Mouse (Mus musculus): Measurements from ENCODE around the gene Ccl27a.

DNA sequence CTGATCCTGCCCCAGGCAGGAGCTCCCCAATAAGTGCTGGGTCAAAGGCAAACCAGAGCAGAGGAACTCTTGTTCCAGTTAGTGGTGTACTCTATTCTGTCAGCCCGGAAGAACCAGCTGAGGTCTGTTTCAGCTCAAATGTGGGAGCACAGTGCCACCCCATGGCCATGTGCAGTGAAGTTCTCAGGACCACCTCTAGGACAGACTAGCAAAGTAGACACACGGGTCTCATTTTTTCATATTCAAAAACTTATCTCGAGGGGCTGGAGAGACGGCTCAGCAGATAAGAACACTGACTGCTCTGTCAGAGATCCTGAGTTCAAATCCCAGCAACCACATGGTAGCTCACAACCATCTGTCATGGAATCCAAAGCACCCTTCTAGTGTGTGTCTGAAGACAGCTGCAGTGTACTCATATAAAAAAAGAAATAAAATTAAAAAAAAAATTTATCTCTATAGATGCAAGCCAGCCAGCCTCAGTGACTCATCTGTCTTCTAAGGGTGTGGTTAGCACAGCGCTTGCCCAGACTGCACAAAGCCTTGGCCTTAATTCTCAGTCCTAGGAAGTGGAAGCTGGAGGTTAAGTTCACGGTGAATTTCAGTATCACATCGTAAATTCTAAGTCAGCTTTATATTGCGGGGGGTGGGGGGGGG is 36.3 kb downstream of the Ccl27a start:
- no peak for TF ChIP-seq POLR2A (IDR thresholded peaks at IDR 0.05; ENCODE audit: borderline replicate concordance, low read depth, low read length)
- peak; percentile 78 for TF ChIP-seq CTCF (IDR thresholded peaks at IDR 0.05; ENCODE audit: low read depth, low read length)

Measured in bone marrow macrophage, adult 2 months (primary cell).